Mouse (Mus musculus) small intestine, adult 2 months (tissue): Measurements from ENCODE around the gene Sept9. TPM values are rescaled to one million over a fixed set of nuclear protein-coding genes. Genes with fewer than 3 reads are reported as not detected.

ENCODE experiments used
- H3K27ac ChIP-seq: fragments of 200-500 bp; 2 replicates; pipeline ENCODE4 v1.5.1; 2012; ENCODE audit warnings: low read depth, low read length, control low read depth, inconsistent platforms; ENCODE audit not compliant: insufficient read depth
- H3K27me3 ChIP-seq: fragments of 200-500 bp; 2 replicates; pipeline ENCODE4 v1.6.1; 2012; ENCODE audit warnings: mild to moderate bottlenecking, moderate library complexity, low read length, inconsistent platforms; ENCODE audit not compliant: control insufficient read depth, insufficient read depth
- H3K36me3 ChIP-seq: fragments of 200-500 bp; 2 replicates; pipeline ENCODE4 v1.6.1; 2012; ENCODE audit warnings: mild to moderate bottlenecking, low read length, control low read depth, inconsistent platforms; ENCODE audit not compliant: control insufficient read depth, insufficient read depth
- H3K4me1 ChIP-seq: fragments of 200-500 bp; 2 replicates; pipeline ENCODE4 v1.6.1; 2012; ENCODE audit warnings: low read length, inconsistent platforms, mixed read lengths; ENCODE audit not compliant: control insufficient read depth, insufficient read depth, insufficient read length
- H3K4me3 ChIP-seq: fragments of 200-500 bp; 2 replicates; pipeline ENCODE4 v1.5.1; 2012; ENCODE audit warnings: low read depth, mild to moderate bottlenecking, control low read depth, inconsistent platforms, low read length, moderate library complexity
- CTCF ChIP-seq: fragments of 200-500 bp; IDR thresholded peaks from 2 replicates; pipeline ENCODE4 v1.5.1; 2012; ENCODE audit warnings: low read depth, mild to moderate bottlenecking, control low read depth, inconsistent platforms, low read length, moderate library complexity, mixed read lengths; ENCODE audit not compliant: insufficient replicate concordance, insufficient read length; ENCODE audit errors: extremely low read depth
- POLR2A ChIP-seq: fragments of 200-500 bp; IDR thresholded peaks from 2 replicates; pipeline ENCODE4 v1.6.1; 2012; ENCODE audit warnings: low read depth, mild to moderate bottlenecking, control low read depth, inconsistent platforms, low read length, moderate library complexity
- WGBS: fragments of 180-500 bp; shearing (Covaris S2); methylation state at CpG from one replicate; pipeline ENCODE4 v1.1.7; 2018; 5-methylcytosine and 5-hydroxymethylcytosine counted together
- polyA plus RNA-seq: library from polyadenylated mRNA; depleted of rRNA; stranded (reverse); fragments of >200 nt; gene quantifications from 2 replicates; pipeline ENCODE4 v1.2.3, GENCODE M21; 2012

Sept9 gene
- polyA plus RNA-seq, 1 experiment: 31.0 TPM

- H3K27me3 ChIP-seq: no peaks in the 10 kb centered on the region
- TF ChIP-seq POLR2A (no peak), CTCF (no peak)
- no peak overlapping the region for H3K27ac ChIP-seq
Observed at GRCm38 (mm10) chr11:117191524-117191923, 7.9 kb upstream of the Sept9 start.

GRCm38 (mm10) chr11:117194475-117194937, 5.0 kb upstream of the Sept9 start:
- WGBS: 37% methylated on average over 11 of the region's 11 CpGs

More at GRCm38 (mm10) chr11:117191524-117191923, 7.9 kb upstream of the Sept9 start:
- 79% methylated on average over 5 of the region's 5 CpGs for WGBS
- H3K4me3 ChIP-seq: no peak overlapping the region
- peaks cover 4% of the 10 kb centered on the region; the same call in 1 of the 2 replicates for H3K4me1 ChIP-seq
- H3K36me3 ChIP-seq: no peaks in the 10 kb centered on the region

GRCm38 (mm10) chr11:117195616-117196015, 3.8 kb upstream of the Sept9 start:
- H3K27me3 ChIP-seq: no peaks in the 10 kb centered on the region
- TF ChIP-seq CTCF (no peak), POLR2A (no peak)
- H3K36me3 ChIP-seq: no peaks in the 10 kb centered on the region
- H3K4me1 ChIP-seq: peaks cover 12% of the 10 kb centered on the region
- 88% methylated on average over 6 of the region's 6 CpGs for WGBS
- H3K27ac ChIP-seq: no peak overlapping the region
- no peak overlapping the region for H3K4me3 ChIP-seq

More at GRCm38 (mm10) chr11:117194475-117194937, 5.0 kb upstream of the Sept9 start:
- H3K36me3 ChIP-seq: no peaks in the 10 kb centered on the region
- no peak for TF ChIP-seq POLR2A
- no peak for TF ChIP-seq CTCF
- H3K27me3 ChIP-seq: no peaks in the 10 kb centered on the region
- no peak overlapping the region for H3K4me3 ChIP-seq
- no peak overlapping the region for H3K27ac ChIP-seq
- peaks cover 9% of the 10 kb centered on the region for H3K4me1 ChIP-seq

- H3K27ac ChIP-seq: no peak overlapping the region
- no peaks in the 10 kb centered on the region for H3K36me3 ChIP-seq
- peaks cover 18% of the 10 kb centered on the region for H3K4me1 ChIP-seq
- TF ChIP-seq CTCF: no peak
- TF ChIP-seq POLR2A: no peak
- 84% methylated on average over 7 of the region's 7 CpGs for WGBS
- no peak overlapping the region for H3K4me3 ChIP-seq
- H3K27me3 ChIP-seq: no peaks in the 10 kb centered on the region
Observed at GRCm38 (mm10) chr11:117196681-117197080, 2.8 kb upstream of the Sept9 start.

- TF ChIP-seq CTCF: no peak
- TF ChIP-seq POLR2A: no peak
- H3K4me1 ChIP-seq: peaks cover 19% of the 10 kb centered on the region
Observed at GRCm38 (mm10) chr11:117198122-117198521, 1.3 kb upstream of the Sept9 start.

GRCm38 (mm10) chr11:117201846-117202245, 2.4 kb downstream of the Sept9 start:
- TF ChIP-seq CTCF (no peak), POLR2A (no peak)
- 92% methylated on average over 12 of the region's 12 CpGs for WGBS
- H3K27ac ChIP-seq: no peak overlapping the region

More at GRCm38 (mm10) chr11:117198122-117198521, 1.3 kb upstream of the Sept9 start:
- WGBS: 34% methylated on average over 5 of the region's 5 CpGs
- no peaks in the 10 kb centered on the region for H3K27me3 ChIP-seq
- H3K36me3 ChIP-seq: no peaks in the 10 kb centered on the region
- peak overlapping the region; percentile 17; the same call in 1 of the 2 replicates for H3K27ac ChIP-seq
- H3K4me3 ChIP-seq: no peak overlapping the region

GRCm38 (mm10) chr11:117204606-117205005, 5.1 kb downstream of the Sept9 start:
- TF ChIP-seq POLR2A (peak; percentile 11; the same call in 1 of the 2 replicates), CTCF (no peak)
- peaks cover 48% of the 10 kb centered on the region for H3K4me1 ChIP-seq
- H3K27ac ChIP-seq: peak overlapping the region; percentile 99
- peak overlapping the region; percentile 51 for H3K4me3 ChIP-seq
- H3K36me3 ChIP-seq: peaks cover 3% of the 10 kb centered on the region; the same call in 1 of the 2 replicates
- 36% methylated on average over 8 of the region's 8 CpGs for WGBS
- no peaks in the 10 kb centered on the region for H3K27me3 ChIP-seq

More at GRCm38 (mm10) chr11:117201846-117202245, 2.4 kb downstream of the Sept9 start:
- Histone ChIP-seq H3K4me3 (no peak overlapping the region), H3K4me1 (peaks cover 42% of the 10 kb centered on the region), H3K36me3 (no peaks in the 10 kb centered on the region), H3K27me3 (no peaks in the 10 kb centered on the region)
